Mouse (Mus musculus) regulatory T cell (primary cell): ENCODE results near the gene Ccdc57.
"Not testable (repeated sequence)": the region's sequence is repeated elsewhere in the genome, so short reads cannot be mapped to it uniquely, and the experiment has no call there.

ENCODE experiments used
- in situ Hi-C: fragments of 300-600 bp; cut with MboI, MseI; formaldehyde crosslinking; loops from one replicate; pipeline ENCODE4 v1.15.1; 2025; ENCODE audit warnings: high pct_unique_total_duplicates

Gene Ccdc57

DNA sequence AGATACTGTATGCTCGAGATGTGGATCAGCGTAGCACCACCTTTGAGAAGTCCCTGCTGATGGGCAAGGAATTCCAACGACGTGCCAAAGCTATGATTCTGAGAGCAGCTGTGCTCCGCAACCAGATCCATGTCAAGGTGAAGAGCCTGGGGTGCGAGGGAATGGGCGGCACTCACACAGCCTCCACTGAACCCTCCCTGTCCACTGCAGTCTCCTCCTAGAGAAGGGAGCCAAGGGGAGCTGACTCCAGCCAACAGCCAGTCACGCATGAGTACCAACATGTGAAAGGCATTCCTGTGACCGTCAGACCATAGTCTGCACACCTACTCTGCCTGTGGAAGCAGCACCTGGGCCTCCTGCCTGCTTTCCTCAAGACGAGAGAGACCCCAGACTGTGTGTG lies 144.2 kb downstream of the Ccdc57 start:
- in situ Hi-C loops, result not testable (repeated sequence)

- in situ Hi-C loops, result no loop called here
Observed at GRCm38 (mm10) chr11:120785145-120785544, 147.5 kb downstream of the Ccdc57 start.

DNA sequence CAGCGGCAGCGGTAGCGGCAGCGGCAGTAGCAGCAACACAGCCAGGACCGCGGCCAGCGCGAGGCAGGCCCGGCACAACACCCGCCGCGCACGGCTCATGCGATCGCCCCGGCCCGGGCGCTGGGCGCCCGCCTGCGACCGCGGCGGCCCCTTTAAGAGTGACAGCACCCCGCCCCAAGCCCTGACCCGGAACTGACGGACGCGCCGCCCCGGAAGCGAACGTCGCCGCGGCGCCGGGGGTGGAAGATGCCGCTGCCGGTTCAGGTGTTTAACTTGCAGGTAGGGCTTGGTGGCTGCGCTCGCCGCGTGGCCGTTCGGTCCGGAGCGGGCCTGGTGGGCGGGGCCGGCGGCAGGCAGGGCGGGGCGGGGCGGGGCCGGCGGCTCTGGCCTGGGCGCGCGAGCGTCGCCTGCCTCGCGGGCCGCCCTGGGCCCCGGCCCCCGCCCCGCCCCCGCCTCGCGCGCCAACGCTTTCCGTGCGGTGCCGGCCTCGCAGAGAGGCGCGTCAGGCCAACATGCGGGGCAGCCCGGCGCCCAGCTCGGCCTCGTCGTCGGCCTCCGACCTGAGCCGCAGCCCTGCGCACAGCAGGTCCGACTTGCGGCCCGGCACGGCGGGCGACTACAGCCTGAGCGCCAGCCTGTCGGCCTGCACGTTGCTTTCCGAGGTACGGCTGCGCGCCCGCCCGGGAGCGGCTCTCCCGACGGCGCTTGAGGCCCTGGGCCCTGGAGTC lies 148.4 kb downstream of the Ccdc57 start, which contains the start of the genes Rfng and Gps1:
TSS of gene Rfng (minus strand) at position 144 of the 728 bp plus-strand sequence.
TSS of gene Gps1 (plus strand) at position 209 of the 728 bp plus-strand sequence.
- in situ Hi-C loops, result no loop called here

GRCm38 (mm10) chr11:120783426-120784063 lies 149.1 kb downstream of the Ccdc57 start:
- in situ Hi-C loops, result no loop called here

- in situ Hi-C loops, result not testable (repeated sequence)
Observed at GRCm38 (mm10) chr11:120781361-120781760, 151.3 kb downstream of the Ccdc57 start.

DNA sequence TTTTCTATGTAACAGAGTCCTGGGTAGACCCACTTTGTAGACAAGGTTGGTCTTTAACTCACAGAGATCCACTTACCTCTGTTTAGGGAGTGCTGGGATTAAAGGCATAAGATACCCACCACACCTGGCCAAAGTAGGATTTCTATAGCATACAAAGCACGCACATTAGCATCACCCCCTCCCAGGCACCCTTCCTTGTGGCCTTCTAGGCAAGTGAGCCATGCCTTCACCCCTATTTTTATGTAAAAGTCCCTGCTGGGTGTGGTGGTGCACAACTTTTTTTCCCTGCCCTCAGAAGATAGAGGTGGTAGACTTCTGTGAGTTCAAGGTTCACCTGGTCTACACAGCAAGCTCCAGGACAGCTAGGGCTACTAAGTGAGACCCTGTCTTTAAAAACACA lies 152.8 kb downstream of the Ccdc57 start:
- in situ Hi-C loops, result no loop called here

DNA sequence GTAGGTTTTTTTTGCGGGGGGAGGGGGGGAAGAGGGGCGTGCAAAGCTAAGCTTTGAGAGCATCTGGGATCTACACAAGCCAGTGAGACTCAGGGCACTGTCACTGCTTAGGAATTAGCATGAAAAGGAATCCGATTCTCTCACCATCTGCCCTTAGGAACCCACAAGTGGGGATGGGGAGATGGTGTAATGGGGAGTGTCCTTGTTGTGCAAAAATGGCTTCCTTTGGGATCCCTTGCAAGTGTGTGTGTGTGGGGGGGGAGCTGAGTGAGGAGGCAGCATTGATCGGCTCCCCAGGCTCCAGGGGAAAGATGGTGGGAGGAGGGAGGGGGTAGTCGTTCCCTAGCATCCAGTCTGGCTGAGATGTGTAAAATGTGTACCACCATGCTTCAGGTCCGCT lies 155.5 kb downstream of the Ccdc57 start:
- in situ Hi-C loops, result no loop called here
